Mouse (Mus musculus): ENCODE data around the gene Gm36864.

GRCm38 (mm10) chr7:44276461-44277249, 40.7 kb downstream of the Gm36864 start:
- TF ChIP-seq EP300 (IDR thresholded peaks at IDR 0.05; ENCODE audit: low read depth) (no peak), CTCF (IDR thresholded peaks at IDR 0.05; ENCODE audit: low read depth) (no peak)

All from heart, postnatal 0 days (tissue).